Mouse (Mus musculus): Measurements from ENCODE around the gene Ttc26. TPM values are rescaled to one million over a fixed set of nuclear protein-coding genes. Genes with fewer than 3 reads are reported as not detected.

The Ttc26 gene
- total and polyA plus RNA-seq, 3 experiments = 0.52 to 5.7 (median 2.8) TPM

DNA sequence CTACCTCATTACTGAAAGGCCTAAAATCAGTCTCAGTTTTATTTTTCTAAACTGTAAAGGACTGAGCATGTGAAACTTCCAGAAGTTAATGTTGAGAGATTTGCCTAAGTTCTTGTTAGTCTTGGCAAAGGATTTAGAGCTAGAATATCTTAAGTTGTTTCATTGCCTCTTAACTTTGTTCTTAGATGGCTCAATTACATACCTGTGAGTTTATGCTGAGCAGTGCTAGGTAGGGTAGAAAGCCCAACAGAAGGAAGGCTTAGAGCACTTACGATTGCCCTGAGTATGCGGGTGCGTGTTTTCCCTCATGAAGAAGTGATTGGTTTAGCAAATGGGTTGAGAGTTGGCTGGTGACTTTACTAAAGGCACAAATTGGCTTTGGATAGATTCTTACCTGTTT lies 76.8 kb downstream of the Ttc26 start:
- no peak for DNase-seq

- DNase-seq = no peak
Observed at GRCm38 (mm10) chr6:38469591-38469990, 88.3 kb downstream of the Ttc26 start.

Other genes starting within 250 kb of the Ttc26 start
- gene D630045J12Rik, start 127.5 kb upstream of the Ttc26 start, total RNA-seq (2021) = 1 to 10 TPM; 2.9 to 4.5 TPM
- gene D630045J12Rik, start 127.5 kb upstream of the Ttc26 start, polyA plus RNA-seq (2012; rRNA removed) = 3.2 and 4.1 TPM in 2 replicates
- 1 to 10 TPM; 2.2 to 3.1 TPM for gene Zc3hav1l, start 82.2 kb upstream of the Ttc26 start, total RNA-seq (2021)
- gene Zc3hav1l, start 82.2 kb upstream of the Ttc26 start, polyA plus RNA-seq (2012; rRNA removed) = 2.4 and 3.2 TPM in 2 replicates
- gene Zc3hav1, start 26.9 kb upstream of the Ttc26 start, total RNA-seq (2021) = 10 to 100 TPM; 48.8 to 67.8 TPM
- gene Zc3hav1, start 26.9 kb upstream of the Ttc26 start, polyA plus RNA-seq (2012; rRNA removed) = 26.2 and 32.0 TPM in 2 replicates
- gene Ubn2, start 52.5 kb downstream of the Ttc26 start, total RNA-seq (2021) = 10 to 100 TPM; 19.4 to 35.4 TPM
- 2.9 and 3.6 TPM in 2 replicates for gene Ubn2, start 52.5 kb downstream of the Ttc26 start, polyA plus RNA-seq (2012; rRNA removed)
- 100 to 1,000 TPM in 1 of 2 experiments, 10 to 100 TPM in 1; 82.5 to 132 TPM for gene Fmc1, start 152.0 kb downstream of the Ttc26 start, total RNA-seq (2021)
- 564 and 655 TPM in 2 replicates for gene Fmc1, start 152.0 kb downstream of the Ttc26 start, polyA plus RNA-seq (2012; rRNA removed)
- gene Luc7l2, start 169.9 kb downstream of the Ttc26 start, total RNA-seq (2021) = 100 to 1,000 TPM; 121 to 164 TPM
- 34.1 and 34.9 TPM in 2 replicates for gene Luc7l2, start 169.9 kb downstream of the Ttc26 start, polyA plus RNA-seq (2012; rRNA removed)

Data from adrenal gland, adult 2 months (tissue).